Mouse (Mus musculus) natural killer cell, adult 2 months (primary cell): ENCODE results near the gene Pop4.

ENCODE experiments used
- DNase-seq, 2 experiments: peaks; one replicate each; pipeline ENCODE4 v3.0.0; 2022; ENCODE audit warnings: low spot score in 2 of 2

Gene Pop4

GRCm38 (mm10) chr7:38219526-38219925 lies 51.7 kb downstream of the Pop4 start:
- no peak for DNase-seq

- DNase-seq = no peak
These were observed 52.4 kb downstream of the Pop4 start for GRCm38 (mm10) chr7:38218631-38219367.

GRCm38 (mm10) chr7:38217417-38218171 lies 53.6 kb downstream of the Pop4 start:
- no peak for DNase-seq

- no peak for DNase-seq
These were observed 55.5 kb downstream of the Pop4 start for GRCm38 (mm10) chr7:38215697-38216096.

GRCm38 (mm10) chr7:38215281-38215680 lies 55.9 kb downstream of the Pop4 start:
- peak; percentile 69 to 81 for DNase-seq

- DNase-seq = peak; percentile 69 to 82
These were observed 56.6 kb downstream of the Pop4 start for GRCm38 (mm10) chr7:38214473-38215214.

GRCm38 (mm10) chr7:38212651-38213062 lies 58.6 kb downstream of the Pop4 start:
- no peak for DNase-seq
